Mouse (Mus musculus) neural tube, embryonic 12.5 days (tissue): ENCODE measurements around the gene Lmbrd2. TPM values are rescaled to one million over a fixed set of nuclear protein-coding genes. Genes with fewer than 3 reads are reported as not detected.

Experiments used
- ATAC-seq: fragments of 200-750 bp; cut with Nextera tagmentation; 2 replicates; pipeline ENCODE4 v1.8.0; 2017; ENCODE audit warnings: low read depth, mild to moderate bottlenecking, moderate TSS enrichment, moderate library complexity; ENCODE audit not compliant: low FRiP score
- H3K27ac ChIP-seq: fragments of 300-500 bp; sonication (generic); 2 replicates; pipeline ENCODE4 v1.5.1; 2016
- H3K27me3 ChIP-seq: fragments of 300-500 bp; sonication (generic); replicated peaks from 2 replicates; pipeline ENCODE4 v1.6.1; 2016; ENCODE audit warnings: mild to moderate bottlenecking
- H3K36me3 ChIP-seq: fragments of 300-500 bp; sonication (generic); 2 replicates; pipeline ENCODE4 v1.6.1; 2016; ENCODE audit warnings: mild to moderate bottlenecking
- H3K4me1 ChIP-seq: fragments of 300-500 bp; sonication (generic); 2 replicates; pipeline ENCODE4 v1.6.1; 2016
- H3K4me2 ChIP-seq: fragments of 300-500 bp; sonication (generic); replicated peaks from 2 replicates; pipeline ENCODE4 v1.6.1; 2016; ENCODE audit warnings: mild to moderate bottlenecking
- H3K4me3 ChIP-seq: fragments of 300-500 bp; sonication (generic); 2 replicates; pipeline ENCODE4 v1.5.1; 2016
- H3K9ac ChIP-seq: fragments of 300-500 bp; sonication (generic); 2 replicates; pipeline ENCODE4 v1.6.1; 2016; ENCODE audit warnings: mild to moderate bottlenecking
- H3K9me3 ChIP-seq: fragments of 300-500 bp; sonication (generic); 2 replicates; pipeline ENCODE4 v1.6.1; 2016; ENCODE audit warnings: mild to moderate bottlenecking
- polyA plus RNA-seq: library from polyadenylated mRNA; unstranded; fragments of >200 nt; fragmentation: Nextera tagmentation; extraction: Ambion mirVana; gene quantifications from 2 replicates; pipeline ENCODE4 v1.2.1, GENCODE M21; 2016

Lmbrd2 gene
- polyA plus RNA-seq, 1 experiment from 2014 or later, result 3.3 TPM

DNA sequence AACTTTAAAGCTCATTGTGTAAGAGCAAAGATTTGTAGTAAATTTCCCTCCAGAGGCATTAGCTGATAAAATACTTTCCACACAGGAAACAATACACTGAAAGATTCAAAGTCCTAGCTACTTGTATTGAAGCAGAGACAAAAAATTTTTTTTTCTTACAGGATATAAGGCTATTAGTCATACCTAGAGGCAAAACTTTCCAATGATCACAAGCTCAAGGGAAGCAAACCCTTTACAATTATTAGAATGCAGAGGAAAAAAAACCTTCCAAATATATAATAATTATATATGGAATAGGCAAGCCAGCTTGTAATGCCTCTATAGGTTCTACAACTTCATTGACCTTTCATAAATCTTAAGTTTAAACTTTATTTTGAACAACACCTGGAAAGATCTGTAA, 106.0 kb downstream of the Lmbrd2 start:
- Histone ChIP-seq H3K4me3 (no peak overlapping the region), H3K9me3 (no peaks in the 10 kb centered on the region), H3K4me2 (no peak overlapping the region), H3K36me3 (no peaks in the 10 kb centered on the region), H3K27me3 (no peaks in the 10 kb centered on the region), H3K4me1 (no peaks in the 10 kb centered on the region), H3K27ac (no peak overlapping the region), H3K9ac (no peak overlapping the region)
- no peak for ATAC-seq

Other genes starting within 250 kb of the Lmbrd2 start
- gene Ranbp3l, start 172.6 kb upstream of the Lmbrd2 start, polyA plus RNA-seq, result 3.0 and 3.6 TPM in 2 replicates
- 33.1 and 33.3 TPM in 2 replicates for gene Nadk2, start 69.3 kb upstream of the Lmbrd2 start, polyA plus RNA-seq
- 65.7 and 66.1 TPM in 2 replicates for gene Skp2, start 14.9 kb downstream of the Lmbrd2 start, polyA plus RNA-seq
- not detected in 2 replicates for gene Ugt3a1, start 136.3 kb downstream of the Lmbrd2 start, polyA plus RNA-seq
- gene Ugt3a2, start 195.0 kb downstream of the Lmbrd2 start, polyA plus RNA-seq, result not detected in 2 replicates